Mouse (Mus musculus) cerebellum, adult 11 months (tissue): ENCODE measurements at regions not wholly inside any gene's neighbourhood (a gene's known extent, or its start where the extent isn't known, plus 50 kb on each side); places are given as distances from the start of the nearest gene placed in this dataset.
A peak's percentile ranks its signal among the peaks of the same experiment; 100 is the strongest.

ENCODE experiments used
- DNase-seq: peaks from one replicate; pipeline ENCODE4 v3.0.0; 2022

DNA sequence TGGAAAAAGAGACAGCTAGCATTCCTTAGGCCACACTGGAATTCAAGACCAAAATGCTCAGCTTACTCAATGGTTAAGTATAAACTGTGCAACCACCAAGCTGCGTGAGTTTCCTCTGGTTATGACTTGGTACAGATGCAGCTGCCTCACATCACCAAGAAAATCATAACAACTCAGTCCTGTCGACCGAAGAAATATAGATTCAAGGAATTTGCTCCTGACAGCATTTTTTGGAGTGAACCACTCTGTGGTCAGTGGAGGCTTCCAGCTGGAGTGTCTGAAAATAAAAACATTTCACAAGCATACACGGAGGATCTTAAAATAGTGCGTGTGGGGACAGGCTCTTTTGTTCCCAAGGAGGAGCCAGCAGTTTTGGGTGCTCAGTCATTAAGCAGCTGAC is 253.8 kb downstream of the Bckdhb start:
- no peak for DNase-seq

DNA sequence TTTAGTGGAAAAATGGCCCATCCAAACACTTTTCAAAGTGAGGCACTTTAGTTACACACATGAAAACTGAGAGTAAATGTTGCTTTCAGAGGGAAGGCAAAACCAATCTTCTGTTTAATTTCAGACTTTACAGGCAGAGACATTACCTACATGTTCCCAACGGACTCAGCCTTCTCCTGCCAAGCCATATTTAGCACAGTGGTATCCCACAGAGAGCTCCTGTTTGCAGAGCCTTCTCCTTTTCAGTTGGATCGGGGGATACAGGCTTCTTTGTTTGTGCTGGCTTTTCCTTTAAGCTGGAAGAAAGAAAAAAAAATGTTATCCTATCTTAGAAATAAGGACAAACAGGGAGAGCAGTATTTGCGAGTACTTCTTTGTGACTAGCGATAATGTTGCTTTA is 254.3 kb downstream of the Bckdhb start:
- DNase-seq = peak; percentile 34

GRCm38 (mm10) chr9:84183637-84184374 is 258.9 kb downstream of the Bckdhb start:
- no peak for DNase-seq

DNA sequence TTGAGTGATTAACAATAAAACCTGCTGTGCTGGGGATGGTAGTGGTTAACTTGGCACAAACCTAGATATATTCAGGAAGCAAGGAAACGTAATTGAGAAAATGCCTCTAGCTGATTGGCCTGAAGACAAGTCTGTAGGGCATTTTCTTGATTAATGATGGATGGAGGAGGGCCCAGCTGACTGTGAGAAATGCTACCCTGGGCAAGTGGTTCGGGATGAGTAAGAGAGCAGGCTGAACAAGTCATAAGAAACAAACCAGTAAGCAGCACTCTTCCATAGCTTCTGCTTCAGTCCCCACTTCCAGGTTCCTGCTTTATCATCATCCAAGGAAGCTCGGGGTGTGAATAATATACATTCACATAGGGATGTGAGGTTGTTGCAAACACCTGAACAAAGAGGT is 262.6 kb downstream of the Bckdhb start:
- DNase-seq = no peak

- no peak for DNase-seq
These were observed 268.5 kb downstream of the Bckdhb start for GRCm38 (mm10) chr9:84193405-84193804.

DNA sequence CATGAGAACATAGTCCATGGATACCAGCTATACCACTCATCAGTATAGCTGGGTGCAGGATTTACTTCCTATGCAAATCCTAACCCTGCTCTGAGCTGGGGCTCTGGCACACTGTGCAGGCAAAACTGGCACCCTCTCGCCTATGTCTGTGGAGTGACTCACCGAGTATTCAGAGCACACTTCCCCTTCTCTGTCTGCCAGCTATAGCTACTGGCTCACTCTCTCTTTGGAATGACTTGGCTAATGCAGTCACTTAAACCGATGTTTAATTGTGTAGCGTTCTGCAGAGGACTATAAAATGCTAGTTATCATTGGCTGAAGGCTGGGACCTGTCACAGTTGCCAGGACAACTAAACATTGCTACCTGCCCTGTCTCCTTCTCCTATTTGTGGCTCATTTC is 269.8 kb downstream of the Bckdhb start:
- no peak for DNase-seq

DNA sequence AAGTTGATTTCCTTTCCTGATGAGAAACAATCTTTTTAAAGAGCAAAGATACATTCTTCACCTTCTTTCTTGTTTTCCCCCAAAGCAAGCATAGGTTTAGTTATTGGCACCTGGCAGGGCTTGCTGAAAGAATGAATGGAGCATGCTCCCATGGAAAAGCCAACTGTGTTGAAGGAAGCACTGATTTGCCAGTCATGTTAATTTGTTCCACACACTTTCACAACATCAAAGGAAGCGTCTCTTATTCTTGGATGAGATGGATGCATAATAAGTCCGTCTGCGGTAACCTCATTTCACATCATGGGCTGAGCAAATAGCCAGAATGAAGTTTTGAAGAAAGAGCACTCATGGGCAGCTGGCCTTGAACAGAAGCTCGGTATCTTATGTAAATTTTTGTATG is 270.4 kb downstream of the Bckdhb start:
- DNase-seq = no peak

- no peak for DNase-seq
These were observed 275.3 kb downstream of the Bckdhb start for GRCm38 (mm10) chr9:84200208-84200607.

- DNase-seq = no peak
These were observed 279.1 kb downstream of the Bckdhb start for GRCm38 (mm10) chr9:84204056-84204455.

DNA sequence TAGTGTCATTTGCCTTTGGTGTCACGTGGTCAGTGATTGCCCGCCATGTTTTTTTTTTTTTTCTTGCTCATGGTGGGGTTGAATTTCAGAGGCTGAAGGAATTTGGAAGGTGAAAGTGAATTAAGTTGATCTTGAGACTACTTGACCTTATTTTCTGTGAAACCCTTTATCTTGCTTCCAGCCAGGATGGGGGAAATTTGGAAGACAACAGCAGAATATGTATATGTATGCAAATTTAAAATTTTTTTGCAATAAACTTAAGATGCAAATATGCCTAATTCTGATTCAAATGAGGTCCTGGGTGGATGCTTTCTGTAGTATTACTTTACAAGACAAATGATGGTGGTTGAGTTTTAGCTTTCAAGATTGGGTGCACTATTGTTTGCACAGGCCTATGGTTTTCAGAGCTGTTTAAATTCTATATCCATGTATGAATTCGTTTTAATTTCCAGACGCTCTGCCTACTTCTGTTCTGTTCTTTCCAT is 315.6 kb downstream of the Bckdhb start:
- no peak for DNase-seq

GRCm38 (mm10) chr9:84249765-84250164 is 324.8 kb downstream of the Bckdhb start:
- DNase-seq = no peak

- peak; percentile 4 for DNase-seq
These were observed 328.4 kb downstream of the Bckdhb start for GRCm38 (mm10) chr9:84253022-84253991.

DNA sequence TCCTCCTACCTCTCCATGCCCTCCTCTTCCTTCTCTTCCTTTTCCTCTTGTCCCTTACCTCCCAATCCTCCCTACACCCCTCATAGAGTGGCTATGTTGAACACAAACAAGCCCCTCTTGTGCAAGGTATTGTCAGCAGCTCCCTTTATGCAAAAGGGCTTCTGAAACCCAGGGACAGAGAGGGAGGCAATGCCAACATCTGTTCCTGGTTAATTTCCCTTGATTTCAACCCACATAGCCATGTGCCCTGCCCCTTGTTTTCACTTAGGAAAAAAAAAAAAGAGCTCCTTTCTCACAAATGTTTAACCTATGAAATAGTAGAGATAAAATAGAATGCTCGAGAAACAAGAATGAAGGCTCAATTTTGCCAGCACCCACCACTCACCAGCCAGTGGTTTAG is 333.5 kb downstream of the Bckdhb start:
- DNase-seq = no peak

DNA sequence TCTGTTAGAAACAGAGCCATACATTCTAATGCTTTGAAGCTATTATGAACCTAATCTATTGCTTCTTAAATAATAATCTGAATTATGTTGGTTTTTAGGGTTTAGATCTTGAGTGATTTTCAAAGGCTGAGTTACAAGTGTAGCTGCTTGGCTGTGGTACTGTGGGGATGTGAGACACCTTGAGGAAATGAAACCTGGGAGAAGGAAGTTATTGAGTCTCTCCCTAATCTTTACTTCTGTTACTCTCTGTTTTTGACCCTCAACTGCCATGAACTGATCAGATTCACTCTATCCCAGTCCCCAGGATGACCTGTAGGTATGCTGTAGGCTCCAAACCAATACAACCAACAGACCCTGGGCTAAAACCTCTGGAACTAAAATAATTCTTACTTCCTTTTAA is 334.8 kb downstream of the Bckdhb start:
- no peak for DNase-seq

- no peak for DNase-seq
These were observed 337.2 kb downstream of the Bckdhb start for GRCm38 (mm10) chr9:84262151-84262550.

- DNase-seq = no peak
These were observed 342.0 kb downstream of the Bckdhb start for GRCm38 (mm10) chr9:84266974-84267373.

GRCm38 (mm10) chr9:84274608-84275007 is 349.7 kb downstream of the Bckdhb start:
- no peak for DNase-seq

DNA sequence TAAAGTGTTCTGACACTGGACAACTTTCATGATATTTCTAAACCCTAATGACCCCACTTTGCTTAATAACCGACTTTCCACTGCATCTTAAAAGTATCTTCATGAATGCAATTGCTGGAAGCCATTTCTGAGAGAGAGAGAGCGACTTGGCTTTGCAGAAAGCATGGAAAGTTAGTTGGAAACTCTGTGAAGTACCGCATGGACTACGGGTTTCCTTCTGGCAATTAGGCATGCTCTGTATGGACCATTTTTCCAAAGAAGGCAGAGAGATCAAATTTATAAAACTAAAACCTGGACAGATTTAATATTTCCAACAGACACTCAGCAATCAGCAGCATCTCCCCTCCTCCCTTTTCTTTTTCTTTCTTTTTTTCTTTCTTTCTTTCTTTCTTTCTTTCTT is 353.4 kb downstream of the Bckdhb start:
- DNase-seq = no peak

- no peak for DNase-seq
These were observed 353.8 kb downstream of the Bckdhb start for GRCm38 (mm10) chr9:84278731-84279130.

DNA sequence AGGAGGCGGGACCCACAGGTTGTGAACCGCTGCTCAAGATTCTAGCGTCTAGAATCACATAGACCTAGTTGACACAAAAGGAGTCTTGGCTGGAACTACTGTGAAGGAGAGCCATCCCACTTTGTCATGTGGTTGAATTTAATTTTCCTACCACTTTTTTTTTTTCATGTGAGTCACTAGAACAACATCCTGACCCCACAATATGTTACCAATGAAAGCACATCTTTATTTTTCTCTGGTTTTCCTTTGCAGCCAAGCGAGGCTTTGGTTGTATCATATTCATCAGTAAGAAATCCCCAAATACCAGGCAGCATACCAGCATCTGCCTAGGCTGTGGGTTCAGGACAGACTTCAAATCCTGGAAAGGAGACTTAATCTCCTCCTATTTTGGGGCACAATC is 356.0 kb downstream of the Bckdhb start:
- no peak for DNase-seq

DNA sequence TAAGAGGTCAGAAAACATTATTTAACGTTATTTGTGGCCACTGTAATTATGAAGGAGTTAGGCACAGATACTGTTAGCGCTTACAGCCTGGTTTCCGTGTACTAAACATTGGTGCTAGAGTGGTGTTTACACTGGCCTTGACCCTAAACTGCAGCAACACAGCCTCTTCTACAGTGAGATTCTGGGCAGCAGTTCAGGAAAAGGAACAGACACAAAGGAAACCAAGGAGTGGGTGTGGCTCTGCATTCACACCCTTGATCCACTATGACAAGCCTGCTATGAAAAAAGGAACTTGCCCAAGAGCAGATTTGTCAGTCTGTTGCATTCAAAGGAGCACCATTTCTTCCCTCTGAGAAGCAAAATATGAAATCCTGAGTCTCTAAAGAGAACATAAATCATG is 356.7 kb downstream of the Bckdhb start:
- DNase-seq = no peak

- DNase-seq = no peak
These were observed 358.4 kb downstream of the Bckdhb start for GRCm38 (mm10) chr9:84283296-84283695.

DNA sequence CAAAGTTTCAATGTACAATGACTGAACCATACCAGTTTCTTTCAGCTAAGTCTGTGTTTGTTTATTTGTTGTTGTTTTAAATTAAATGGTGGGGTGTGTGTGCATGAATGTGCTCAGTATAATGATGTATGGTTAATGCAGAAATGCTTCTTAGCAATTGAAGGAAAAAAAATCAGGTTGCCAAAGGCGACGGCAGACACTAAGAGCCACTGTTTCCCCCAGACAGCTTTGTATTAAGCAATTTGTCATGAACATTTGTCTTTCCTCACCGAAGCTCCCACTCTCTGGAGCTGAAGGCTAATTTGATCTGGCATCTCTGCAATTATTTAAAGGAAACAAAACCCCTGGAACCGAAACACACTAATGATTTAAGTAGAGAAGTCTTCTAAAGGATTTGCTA is 360.7 kb downstream of the Bckdhb start:
- no peak for DNase-seq

- no peak for DNase-seq
These were observed 370.9 kb downstream of the Bckdhb start for GRCm38 (mm10) chr9:84295891-84296290.
